Mouse (Mus musculus) liver, embryonic 16.5 days (tissue): ENCODE measurements at regions not wholly inside any gene's neighbourhood (a gene's known extent, or its start where the extent isn't known, plus 50 kb on each side); places are given as distances from the start of the nearest gene placed in this dataset.

ENCODE experiments used
- ATAC-seq: fragments of 200-750 bp; cut with Nextera tagmentation; 2 replicates; pipeline ENCODE4 v1.8.0; 2017; ENCODE audit warnings: low read depth, mild to moderate bottlenecking, moderate number of reproducible peaks, moderate library complexity
- H3K27ac ChIP-seq: fragments of 300-500 bp; sonication (generic); 2 replicates; pipeline ENCODE4 v1.5.1; 2014; ENCODE audit warnings: mild to moderate bottlenecking, low read length
- H3K27me3 ChIP-seq: fragments of 300-500 bp; sonication (generic); 2 replicates; pipeline ENCODE4 v1.6.1; 2014; ENCODE audit warnings: low read depth, low read length, mixed read lengths; ENCODE audit not compliant: control insufficient read depth, insufficient read depth
- H3K36me3 ChIP-seq: fragments of 300-500 bp; sonication (generic); 2 replicates; pipeline ENCODE4 v1.6.1; 2014; ENCODE audit warnings: mild to moderate bottlenecking; ENCODE audit not compliant: control insufficient read depth, insufficient read depth
- H3K4me1 ChIP-seq: fragments of 300-500 bp; sonication (generic); 2 replicates; pipeline ENCODE4 v1.6.1; 2014; ENCODE audit warnings: low read depth, low read length, mixed read lengths; ENCODE audit not compliant: control insufficient read depth
- H3K4me2 ChIP-seq: fragments of 300-500 bp; sonication (generic); 2 replicates; pipeline ENCODE4 v1.6.1; 2014; ENCODE audit warnings: low read depth, low read length, mixed read lengths
- H3K4me3 ChIP-seq: fragments of 300-500 bp; sonication (generic); 2 replicates; pipeline ENCODE4 v1.5.1; 2014; ENCODE audit warnings: low read depth, mild to moderate bottlenecking, low read length
- H3K9ac ChIP-seq: fragments of 300-500 bp; sonication (generic); 2 replicates; pipeline ENCODE4 v1.6.1; 2014; ENCODE audit warnings: low read depth, low read length
- H3K9me3 ChIP-seq: fragments of 300-500 bp; sonication (generic); replicated peaks from 2 replicates; pipeline ENCODE4 v1.6.1; 2016; ENCODE audit warnings: low read length; ENCODE audit not compliant: control insufficient read depth
- WGBS: fragments of 180-500 bp; shearing (Covaris S2); extraction: QIAGEN DNeasy Blood & Tissue Kit; methylation state at CpG from one replicate; pipeline ENCODE4 v1.1.7; 2014; ENCODE audit not compliant: insufficient replicate concordance; 5-methylcytosine and 5-hydroxymethylcytosine counted together

- no peak overlapping the region for H3K4me2 ChIP-seq
- no peaks in the 10 kb centered on the region for H3K9me3 ChIP-seq
- H3K4me1 ChIP-seq, result no peaks in the 10 kb centered on the region; the same call in 1 of the 2 replicates
- no peak for ATAC-seq
- H3K9ac ChIP-seq, result no peak overlapping the region
- H3K27ac ChIP-seq, result no peak overlapping the region
- no peak overlapping the region for H3K4me3 ChIP-seq
- no peaks in the 10 kb centered on the region for H3K27me3 ChIP-seq
- no peaks in the 10 kb centered on the region for H3K36me3 ChIP-seq
- 63% methylated on average over 7 of the region's 7 CpGs for WGBS
These were observed 67.0 kb upstream of the Cpsf6 start for GRCm38 (mm10) chr10:117446776-117447175.

GRCm38 (mm10) chr10:117445801-117446490 is 66.1 kb upstream of the Cpsf6 start:
- Histone ChIP-seq H3K36me3 (no peaks in the 10 kb centered on the region), H3K9me3 (no peaks in the 10 kb centered on the region), H3K27me3 (no peaks in the 10 kb centered on the region), H3K4me3 (no peak overlapping the region), H3K4me1 (no peaks in the 10 kb centered on the region; the same call in 1 of the 2 replicates), H3K4me2 (no peak overlapping the region), H3K9ac (no peak overlapping the region), H3K27ac (no peak overlapping the region)
- WGBS, result 80% methylated on average over 15 of the region's 15 CpGs
- no peak for ATAC-seq

- 41% methylated on average over 6 of the region's 6 CpGs for WGBS
- Histone ChIP-seq H3K4me2 (no peak overlapping the region), H3K4me3 (no peak overlapping the region), H3K27ac (no peak overlapping the region), H3K9me3 (no peaks in the 10 kb centered on the region), H3K9ac (no peak overlapping the region), H3K27me3 (no peaks in the 10 kb centered on the region), H3K4me1 (no peaks in the 10 kb centered on the region; the same call in 1 of the 2 replicates), H3K36me3 (no peaks in the 10 kb centered on the region)
- no peak for ATAC-seq
These were observed 65.5 kb upstream of the Cpsf6 start for GRCm38 (mm10) chr10:117445181-117445790.

- Histone ChIP-seq H3K4me1 (no peaks in the 10 kb centered on the region; the same call in 1 of the 2 replicates), H3K9me3 (no peaks in the 10 kb centered on the region), H3K9ac (no peak overlapping the region), H3K27me3 (no peaks in the 10 kb centered on the region), H3K4me3 (no peak overlapping the region), H3K36me3 (no peaks in the 10 kb centered on the region), H3K27ac (no peak overlapping the region), H3K4me2 (no peak overlapping the region)
- no peak for ATAC-seq
- 58% methylated on average over 10 of the region's 10 CpGs for WGBS
These were observed 64.9 kb upstream of the Cpsf6 start for GRCm38 (mm10) chr10:117444761-117445160.

- no peak overlapping the region for H3K4me3 ChIP-seq
- H3K27me3 ChIP-seq, result no peaks in the 10 kb centered on the region
- no peak overlapping the region for H3K4me2 ChIP-seq
- H3K9me3 ChIP-seq, result no peaks in the 10 kb centered on the region
- ATAC-seq, result no peak
- 73% methylated on average over 4 of the region's 4 CpGs for WGBS
- H3K9ac ChIP-seq, result no peak overlapping the region
- H3K27ac ChIP-seq, result no peak overlapping the region
- no peaks in the 10 kb centered on the region for H3K36me3 ChIP-seq
- no peaks in the 10 kb centered on the region for H3K4me1 ChIP-seq
These were observed 63.9 kb upstream of the Cpsf6 start for GRCm38 (mm10) chr10:117443426-117444350.

GRCm38 (mm10) chr10:117441979-117442803 is 62.4 kb upstream of the Cpsf6 start:
- Histone ChIP-seq H3K36me3 (no peaks in the 10 kb centered on the region), H3K9me3 (no peaks in the 10 kb centered on the region), H3K9ac (no peak overlapping the region), H3K27ac (no peak overlapping the region), H3K4me2 (no peak overlapping the region), H3K4me3 (no peak overlapping the region), H3K27me3 (no peaks in the 10 kb centered on the region), H3K4me1 (no peaks in the 10 kb centered on the region)
- ATAC-seq, result no peak
- 79% methylated on average over 17 of the region's 17 CpGs for WGBS

- no peak for ATAC-seq
- no peak overlapping the region for H3K4me2 ChIP-seq
- no peak overlapping the region for H3K9ac ChIP-seq
- H3K36me3 ChIP-seq, result no peaks in the 10 kb centered on the region
- no peaks in the 10 kb centered on the region for H3K9me3 ChIP-seq
- WGBS, result 46% methylated on average over 24 of the region's 24 CpGs
- H3K27ac ChIP-seq, result no peak overlapping the region
- no peaks in the 10 kb centered on the region; the same call in 1 of the 2 replicates for H3K4me1 ChIP-seq
- no peak overlapping the region for H3K4me3 ChIP-seq
- no peaks in the 10 kb centered on the region for H3K27me3 ChIP-seq
These were observed 61.5 kb upstream of the Cpsf6 start for GRCm38 (mm10) chr10:117441121-117441978.
